Mouse (Mus musculus) olfactory bulb, adult 2 months (tissue): ENCODE measurements around the gene Robo4.

Experiments used
- CTCF ChIP-seq: fragments of 200-500 bp; IDR thresholded peaks from 2 replicates; pipeline ENCODE4 v1.5.1; 2012; ENCODE audit warnings: low read depth, mild to moderate bottlenecking, low read length, moderate library complexity; ENCODE audit not compliant: insufficient read depth
- POLR2A ChIP-seq: fragments of 200-500 bp; IDR thresholded peaks from 2 replicates; pipeline ENCODE4 v1.6.1; 2012; ENCODE audit warnings: mild to moderate bottlenecking, low read depth, low read length, moderate library complexity; ENCODE audit not compliant: insufficient read depth

DNA sequence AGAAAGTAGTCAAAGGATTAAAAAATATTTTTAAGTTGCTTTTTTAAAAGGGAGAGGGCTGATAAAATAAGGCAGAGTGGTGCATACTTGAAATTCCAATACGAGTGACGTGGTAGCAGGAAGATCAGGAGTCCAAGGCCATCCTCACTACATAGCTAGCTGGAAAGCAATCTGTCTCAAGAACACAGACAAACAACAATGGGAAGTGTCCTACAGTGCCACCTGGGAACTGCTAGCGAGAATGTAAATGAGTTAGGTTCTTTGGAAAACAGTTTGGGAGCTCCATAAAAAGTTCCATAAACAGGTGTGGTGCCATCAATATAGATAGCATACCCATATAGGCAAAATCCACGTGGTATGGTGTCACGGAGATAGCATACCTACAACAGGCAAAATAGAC, 36.0 kb upstream of the Robo4 start:
- TF ChIP-seq CTCF, result no peak
- no peak for TF ChIP-seq POLR2A
